Mouse (Mus musculus): ENCODE results near the gene Efna4. TPM values are rescaled to one million over a fixed set of nuclear protein-coding genes. Genes with fewer than 3 reads are reported as not detected.

The Efna4 gene
- polyA plus RNA-seq, 1 experiment from 2014 or later, result 6.7 TPM

GRCm38 (mm10) chr3:89347916-89348315, 10.1 kb upstream of the Efna4 start:
- peak overlapping the region; percentile 51 to 68 for H3K27ac ChIP-seq (replicated peaks in 1 of 2; ENCODE audit: control insufficient read depth in 1 of 2, insufficient read depth in 1 of 2, low read depth in 2 of 2, low read length in 2 of 2)
- peaks cover 24% of the 10 kb centered on the region for H3K36me3 ChIP-seq (ENCODE audit: control insufficient read depth, insufficient read depth, low read length)
- no peak overlapping the region for H3K9ac ChIP-seq (ENCODE audit: low read length)

GRCm38 (mm10) chr3:89346815-89347540, 9.2 kb upstream of the Efna4 start:
- no peaks in the 10 kb centered on the region for H3K9me3 ChIP-seq (ENCODE audit: control insufficient read depth, low read length)
- no peak overlapping the region for H3K9ac ChIP-seq (ENCODE audit: low read length)
- peaks cover 5 to 16% of the 10 kb centered on the region in 2 experiments; a peak in 2 of 4 replicates for H3K4me1 ChIP-seq (ENCODE audit: control insufficient read depth in 2 of 2, insufficient read depth in 2 of 2, low read length in 2 of 2)
- peaks cover 33% of the 10 kb centered on the region for H3K36me3 ChIP-seq (ENCODE audit: control insufficient read depth, insufficient read depth, low read length)
- H3K27ac ChIP-seq (replicated peaks in 1 of 2; ENCODE audit: control insufficient read depth in 1 of 2, insufficient read depth in 1 of 2, low read depth in 2 of 2, low read length in 2 of 2), result no peak overlapping the region
- no peak for ATAC-seq (ENCODE audit: insufficient number of reproducible peaks, insufficient read depth, low FRiP score, low read depth)
- WGBS, result 78% methylated on average over 10 of the region's 10 CpGs
- no peak overlapping the region for H3K4me3 ChIP-seq (ENCODE audit: control insufficient read depth in 1 of 2, insufficient read depth in 1 of 2, low read depth in 1 of 2, low read length in 2 of 2)
- H3K27me3 ChIP-seq (ENCODE audit: control insufficient read depth, insufficient read depth, low read length), result peaks cover 15% of the 10 kb centered on the region
- no peak overlapping the region for H3K4me2 ChIP-seq (ENCODE audit: low read length)

More at GRCm38 (mm10) chr3:89347916-89348315, 10.1 kb upstream of the Efna4 start:
- WGBS, result 52% methylated on average over 1 of the region's 1 CpGs
- peak overlapping the region; percentile 1 to 64; a peak in 1 of 4 replicates for H3K4me3 ChIP-seq (ENCODE audit: control insufficient read depth in 1 of 2, insufficient read depth in 1 of 2, low read depth in 1 of 2, low read length in 2 of 2)
- peak overlapping the region; percentile 93 for H3K4me2 ChIP-seq (ENCODE audit: low read length)
- peaks cover 24% of the 10 kb centered on the region for H3K27me3 ChIP-seq (ENCODE audit: control insufficient read depth, insufficient read depth, low read length)
- H3K4me1 ChIP-seq (ENCODE audit: control insufficient read depth in 2 of 2, insufficient read depth in 2 of 2, low read length in 2 of 2), result peaks cover 5 to 16% of the 10 kb centered on the region in 2 experiments; a peak in 2 of 4 replicates
- 0 out of 2 replicates have a peak, but pooled peaks have one; percentile 19 for ATAC-seq (ENCODE audit: insufficient number of reproducible peaks, insufficient read depth, low FRiP score, low read depth)
- no peaks in the 10 kb centered on the region for H3K9me3 ChIP-seq (ENCODE audit: control insufficient read depth, low read length)

- no peak for ATAC-seq (ENCODE audit: insufficient number of reproducible peaks, insufficient read depth, low FRiP score, low read depth)
- Histone ChIP-seq H3K36me3 (ENCODE audit: control insufficient read depth, insufficient read depth, low read length) (peaks cover 34% of the 10 kb centered on the region), H3K9me3 (ENCODE audit: control insufficient read depth, low read length) (no peaks in the 10 kb centered on the region), H3K9ac (ENCODE audit: low read length) (no peak overlapping the region), H3K4me3 (ENCODE audit: control insufficient read depth in 1 of 2, insufficient read depth in 1 of 2, low read depth in 1 of 2, low read length in 2 of 2) (no peak overlapping the region), H3K4me1 (ENCODE audit: control insufficient read depth in 2 of 2, insufficient read depth in 2 of 2, low read length in 2 of 2) (peaks cover 1 to 3% of the 10 kb centered on the region in 2 experiments; a peak in 2 of 4 replicates), H3K27me3 (ENCODE audit: control insufficient read depth, insufficient read depth, low read length) (peaks cover under 1% of the 10 kb centered on the region; the same call in 1 of the 2 replicates), H3K27ac (replicated peaks in 1 of 2; ENCODE audit: control insufficient read depth in 1 of 2, insufficient read depth in 1 of 2, low read depth in 2 of 2, low read length in 2 of 2) (no peak overlapping the region), H3K4me2 (ENCODE audit: low read length) (no peak overlapping the region)
- 77% methylated on average over 7 of the region's 7 CpGs for WGBS
These were observed 5.5 kb upstream of the Efna4 start for GRCm38 (mm10) chr3:89343279-89343678.

- H3K4me2 ChIP-seq (ENCODE audit: low read length), result no peak overlapping the region
- H3K9ac ChIP-seq (ENCODE audit: low read length), result no peak overlapping the region
- H3K4me1 ChIP-seq (ENCODE audit: control insufficient read depth in 2 of 2, insufficient read depth in 2 of 2, low read length in 2 of 2), result peaks cover 3 to 4% of the 10 kb centered on the region in 2 experiments; a peak in 3 of 4 replicates
- no peaks in the 10 kb centered on the region for H3K27me3 ChIP-seq (ENCODE audit: control insufficient read depth, insufficient read depth, low read length)
- no peak overlapping the region for H3K4me3 ChIP-seq (ENCODE audit: control insufficient read depth in 1 of 2, insufficient read depth in 1 of 2, low read depth in 1 of 2, low read length in 2 of 2)
- H3K36me3 ChIP-seq (ENCODE audit: control insufficient read depth, insufficient read depth, low read length), result peaks cover 34% of the 10 kb centered on the region
- no peak for ATAC-seq (ENCODE audit: insufficient number of reproducible peaks, insufficient read depth, low FRiP score, low read depth)
- no peaks in the 10 kb centered on the region for H3K9me3 ChIP-seq (ENCODE audit: control insufficient read depth, low read length)
- 82% methylated on average over 4 of the region's 4 CpGs for whole genome bisulfite sequencing
- H3K27ac ChIP-seq (replicated peaks in 1 of 2; ENCODE audit: control insufficient read depth in 1 of 2, insufficient read depth in 1 of 2, low read depth in 2 of 2, low read length in 2 of 2), result no peak overlapping the region
These were observed 4.0 kb upstream of the Efna4 start for GRCm38 (mm10) chr3:89341794-89342193.

GRCm38 (mm10) chr3:89340465-89340864, 2.6 kb upstream of the Efna4 start:
- Histone ChIP-seq H3K27me3 (ENCODE audit: control insufficient read depth, insufficient read depth, low read length) (no peaks in the 10 kb centered on the region), H3K27ac (replicated peaks in 1 of 2; ENCODE audit: control insufficient read depth in 1 of 2, insufficient read depth in 1 of 2, low read depth in 2 of 2, low read length in 2 of 2) (no peak overlapping the region), H3K9me3 (ENCODE audit: control insufficient read depth, low read length) (no peaks in the 10 kb centered on the region), H3K36me3 (ENCODE audit: control insufficient read depth, insufficient read depth, low read length) (peaks cover 33% of the 10 kb centered on the region), H3K9ac (ENCODE audit: low read length) (no peak overlapping the region), H3K4me2 (ENCODE audit: low read length) (peak overlapping the region; percentile 51), H3K4me1 (ENCODE audit: control insufficient read depth in 2 of 2, insufficient read depth in 2 of 2, low read length in 2 of 2) (peaks cover 8 to 9% of the 10 kb centered on the region in 2 experiments; a peak in 3 of 4 replicates), H3K4me3 (ENCODE audit: control insufficient read depth in 1 of 2, insufficient read depth in 1 of 2, low read depth in 1 of 2, low read length in 2 of 2) (0 out of 4 replicates have a peak overlapping the region, but pooled peaks of 1 of the 2 experiments have one; percentile 8)
- ATAC-seq (ENCODE audit: insufficient number of reproducible peaks, insufficient read depth, low FRiP score, low read depth), result no peak
- 7% methylated on average over 11 of the region's 11 CpGs for WGBS

GRCm38 (mm10) chr3:89339416-89339815, 1.6 kb upstream of the Efna4 start:
- no peak overlapping the region for H3K4me2 ChIP-seq (ENCODE audit: low read length)
- H3K4me3 ChIP-seq (ENCODE audit: control insufficient read depth in 1 of 2, insufficient read depth in 1 of 2, low read depth in 1 of 2, low read length in 2 of 2), result no peak overlapping the region
- peaks cover 8 to 9% of the 10 kb centered on the region in 2 experiments; a peak in 3 of 4 replicates for H3K4me1 ChIP-seq (ENCODE audit: control insufficient read depth in 2 of 2, insufficient read depth in 2 of 2, low read length in 2 of 2)
- no peaks in the 10 kb centered on the region for H3K27me3 ChIP-seq (ENCODE audit: control insufficient read depth, insufficient read depth, low read length)
- ATAC-seq (ENCODE audit: insufficient number of reproducible peaks, insufficient read depth, low FRiP score, low read depth), result no peak
- no peak overlapping the region for H3K9ac ChIP-seq (ENCODE audit: low read length)
- H3K9me3 ChIP-seq (ENCODE audit: control insufficient read depth, low read length), result no peaks in the 10 kb centered on the region
- H3K27ac ChIP-seq (replicated peaks in 1 of 2; ENCODE audit: control insufficient read depth in 1 of 2, insufficient read depth in 1 of 2, low read depth in 2 of 2, low read length in 2 of 2), result no peak overlapping the region
- 22% methylated on average over 8 of the region's 8 CpGs for WGBS
- H3K36me3 ChIP-seq (ENCODE audit: control insufficient read depth, insufficient read depth, low read length), result peaks cover 29% of the 10 kb centered on the region

- H3K4me2 ChIP-seq (ENCODE audit: low read length), result peak overlapping the region; percentile 91
- ATAC-seq (ENCODE audit: insufficient number of reproducible peaks, insufficient read depth, low FRiP score, low read depth), result no peak
- peaks cover 25% of the 10 kb centered on the region for H3K36me3 ChIP-seq (ENCODE audit: control insufficient read depth, insufficient read depth, low read length)
- WGBS, result under 1% methylated on average over 19 of the region's 21 CpGs
- H3K27me3 ChIP-seq (ENCODE audit: control insufficient read depth, insufficient read depth, low read length), result no peaks in the 10 kb centered on the region
- peak overlapping the region; percentile 92 for H3K9ac ChIP-seq (ENCODE audit: low read length)
- peaks cover 8 to 9% of the 10 kb centered on the region in 2 experiments; a peak in 3 of 4 replicates for H3K4me1 ChIP-seq (ENCODE audit: control insufficient read depth in 2 of 2, insufficient read depth in 2 of 2, low read length in 2 of 2)
- peak overlapping the region; percentile 85 to 92 for H3K4me3 ChIP-seq (ENCODE audit: control insufficient read depth in 1 of 2, insufficient read depth in 1 of 2, low read depth in 1 of 2, low read length in 2 of 2)
- H3K27ac ChIP-seq (replicated peaks in 1 of 2; ENCODE audit: control insufficient read depth in 1 of 2, insufficient read depth in 1 of 2, low read depth in 2 of 2, low read length in 2 of 2), result peak overlapping the region; percentile 42 to 79
- no peaks in the 10 kb centered on the region for H3K9me3 ChIP-seq (ENCODE audit: control insufficient read depth, low read length)
These were observed 637 bp downstream of the Efna4 start for GRCm38 (mm10) chr3:89337062-89337720.

All from heart, embryonic 14.5 days (tissue).